Mouse (Mus musculus): Measurements from ENCODE around the gene Ubp1.
A peak's percentile ranks its signal among the peaks of the same experiment; 100 is the strongest.

The Ubp1 gene

DNA sequence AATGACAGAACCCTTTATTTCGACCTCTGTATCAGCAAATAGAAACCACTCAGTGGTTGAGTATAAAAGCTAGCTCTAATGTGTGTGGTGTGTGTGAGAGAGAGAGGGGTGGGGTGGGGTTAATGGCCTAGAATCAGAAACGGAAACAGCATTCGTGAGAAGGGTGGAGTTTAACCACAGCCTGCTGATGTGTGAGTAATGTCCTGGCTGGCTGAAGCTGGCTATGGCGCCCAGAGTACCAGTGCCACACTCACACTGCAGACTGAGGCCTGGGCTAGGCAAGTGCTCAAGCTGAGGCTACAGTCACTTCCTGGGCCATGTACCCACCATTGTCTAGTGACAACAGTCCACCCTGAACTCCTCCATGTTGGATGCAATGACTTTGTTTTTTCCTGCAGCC, 85.7 kb downstream of the Ubp1 start:
- no peak for DNase-seq

DNA sequence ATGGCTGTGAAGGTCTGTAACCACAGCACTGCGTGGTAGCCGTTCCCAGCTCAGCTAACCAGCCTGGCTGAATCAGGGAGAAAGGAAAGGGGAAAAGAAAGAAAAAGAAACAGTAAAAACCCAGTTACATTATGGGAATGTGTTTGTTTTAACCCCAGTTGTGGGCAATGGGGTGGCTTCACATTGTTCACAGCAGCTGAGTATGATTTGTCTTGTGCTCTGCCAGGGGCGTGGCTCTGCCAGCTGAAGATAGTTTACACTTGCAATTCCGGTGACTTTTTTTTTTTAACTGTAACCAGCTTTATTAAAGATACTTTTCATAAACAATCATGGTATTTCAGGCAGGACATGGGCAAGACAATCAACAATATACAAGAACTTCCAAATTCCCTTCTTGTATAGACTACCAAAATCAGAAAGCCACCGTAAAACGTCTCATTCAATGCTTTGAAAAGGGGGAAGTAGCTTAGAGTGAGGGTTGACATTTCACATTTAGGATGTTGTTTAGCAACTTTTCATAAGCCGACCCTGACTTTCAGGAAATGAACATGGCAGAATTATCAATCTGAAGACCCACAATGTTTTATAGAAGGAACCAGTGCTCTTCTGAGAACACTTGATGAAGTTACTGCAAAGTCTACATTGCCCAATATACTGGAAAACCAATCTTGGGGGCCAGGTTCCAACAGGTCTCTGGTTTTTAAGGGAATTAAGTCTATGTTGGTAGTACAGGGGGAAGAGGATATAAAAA, 88.5 kb downstream of the Ubp1 start:
- no peak for DNase-seq

DNA sequence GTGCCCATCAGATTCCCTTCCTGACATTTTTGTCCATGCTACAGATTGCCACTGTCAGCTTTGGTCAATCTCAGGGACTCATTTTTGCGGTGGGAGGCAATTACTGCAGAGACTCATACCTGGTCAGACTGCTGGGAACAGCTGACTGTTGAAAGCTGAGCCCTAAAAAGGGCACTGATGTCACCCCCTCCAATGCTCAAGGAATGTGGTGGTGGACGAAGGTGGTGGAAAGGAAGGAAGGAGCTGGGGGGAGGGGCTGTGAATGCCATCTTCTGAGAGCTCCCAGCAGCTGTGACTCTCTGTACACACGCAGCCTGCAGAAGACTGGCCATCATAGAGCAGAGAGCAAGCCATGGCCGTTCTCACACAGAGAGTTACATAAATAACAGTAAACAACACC, 91.4 kb downstream of the Ubp1 start:
- no peak for DNase-seq

- no peak for DNase-seq
These were observed 94.4 kb downstream of the Ubp1 start for GRCm38 (mm10) chr9:114025182-114025581.

DNA sequence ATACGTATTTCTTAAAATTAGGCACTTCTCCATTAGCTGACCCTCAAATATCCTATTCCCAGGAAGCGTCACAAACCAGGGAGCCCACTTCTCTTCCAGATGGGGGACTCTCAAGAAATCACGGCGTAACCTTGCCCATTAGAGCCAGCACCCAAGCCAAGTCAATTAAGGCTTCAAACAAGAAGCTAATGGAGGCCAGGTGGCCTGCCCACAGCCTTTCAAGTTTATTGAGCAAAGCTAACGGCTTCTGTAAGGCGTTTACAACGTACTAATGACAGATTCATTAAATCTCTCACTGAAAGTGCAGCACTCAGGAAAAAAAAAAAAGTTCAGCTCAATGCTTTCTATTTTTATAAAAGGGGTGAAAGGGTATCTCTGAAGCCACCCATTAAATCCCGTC, 95.1 kb downstream of the Ubp1 start:
- no peak for DNase-seq

- DNase-seq = peak; percentile 46
These were observed 95.7 kb downstream of the Ubp1 start for GRCm38 (mm10) chr9:114026261-114026934.
